Mouse (Mus musculus): ENCODE measurements around the gene Kiss1. TPM values are rescaled to one million over a fixed set of nuclear protein-coding genes. Genes with fewer than 3 reads are reported as not detected.

The Kiss1 gene
- polyA plus RNA-seq, 1 experiment = not detected

DNA sequence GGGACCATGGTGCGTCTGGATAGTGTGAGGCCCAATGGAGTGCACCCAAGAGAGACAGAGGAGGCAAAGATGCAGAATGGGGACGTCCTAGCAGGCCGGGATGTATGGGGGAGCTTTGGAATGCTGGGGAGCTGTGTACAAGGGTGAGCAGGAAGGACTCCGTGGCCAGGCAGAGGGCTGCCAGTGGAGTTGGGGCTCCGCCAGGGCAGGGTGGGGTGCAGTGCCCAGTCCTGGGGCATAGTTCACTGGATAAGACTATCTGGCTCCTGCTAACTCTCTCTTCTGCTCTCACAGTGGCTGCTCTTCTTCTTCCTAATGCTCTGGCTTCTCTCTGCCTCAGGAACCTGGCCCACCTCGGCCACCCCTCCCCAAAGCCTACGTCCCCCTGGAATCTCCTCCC lies 35.8 kb upstream of the Kiss1 start:
- H3K27me3 ChIP-seq (ENCODE audit: control insufficient read depth, insufficient read depth, low read length) = no peaks in the 10 kb centered on the region
- TF ChIP-seq CTCF (IDR thresholded peaks at IDR 0.05; ENCODE audit: extremely low read depth, insufficient read length, insufficient replicate concordance, low read depth, low read length) (no peak), POLR2A (IDR thresholded peaks at IDR 0.05; ENCODE audit: low read depth, low read length) (no peak)
- peak overlapping the region; percentile 82 for H3K27ac ChIP-seq (ENCODE audit: insufficient read depth, low read depth, low read length)
- no peak overlapping the region for H3K4me3 ChIP-seq (ENCODE audit: low read depth, low read length)
- peaks cover 24% of the 10 kb centered on the region; the same call in 1 of the 2 replicates for H3K4me1 ChIP-seq (ENCODE audit: control insufficient read depth, insufficient read depth, insufficient read length, low read length)
- peaks cover 63% of the 10 kb centered on the region for H3K36me3 ChIP-seq (ENCODE audit: control insufficient read depth, insufficient read depth, low read length)
- WGBS = 36% methylated on average over 7 of the region's 7 CpGs

DNA sequence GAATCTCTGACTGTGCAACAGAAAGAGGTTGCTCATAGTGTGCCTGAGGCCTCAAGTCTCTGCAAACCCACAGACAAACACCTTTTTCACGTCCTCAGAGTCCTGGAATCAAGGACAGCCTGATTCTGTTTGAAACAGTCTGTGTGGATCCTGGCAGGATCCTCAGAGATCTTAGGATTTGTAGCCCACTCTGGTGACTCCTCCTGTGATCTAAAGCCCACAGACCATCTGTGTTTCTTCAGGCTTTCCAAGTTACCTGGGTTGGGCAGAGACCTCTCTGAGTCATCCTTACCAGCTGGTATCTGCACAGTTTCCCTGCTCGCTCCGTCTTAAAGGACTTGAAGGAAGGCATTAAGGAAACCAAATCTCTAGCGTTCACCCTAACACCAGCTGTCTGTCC lies 34.6 kb upstream of the Kiss1 start:
- H3K4me1 ChIP-seq (ENCODE audit: control insufficient read depth, insufficient read depth, insufficient read length, low read length) = peaks cover 24% of the 10 kb centered on the region; the same call in 1 of the 2 replicates
- H3K27ac ChIP-seq (ENCODE audit: insufficient read depth, low read depth, low read length) = peak overlapping the region; percentile 10; the same call in 1 of the 2 replicates
- no peaks in the 10 kb centered on the region for H3K27me3 ChIP-seq (ENCODE audit: control insufficient read depth, insufficient read depth, low read length)
- WGBS = 86% methylated on average over 4 of the region's 4 CpGs
- peaks cover 59% of the 10 kb centered on the region for H3K36me3 ChIP-seq (ENCODE audit: control insufficient read depth, insufficient read depth, low read length)
- no peak overlapping the region for H3K4me3 ChIP-seq (ENCODE audit: low read depth, low read length)
- no peak for TF ChIP-seq CTCF (IDR thresholded peaks at IDR 0.05; ENCODE audit: extremely low read depth, insufficient read length, insufficient replicate concordance, low read depth, low read length)
- no peak for TF ChIP-seq POLR2A (IDR thresholded peaks at IDR 0.05; ENCODE audit: low read depth, low read length)

GRCm38 (mm10) chr1:133287880-133288279 lies 33.8 kb upstream of the Kiss1 start:
- 61% methylated on average over 12 of the region's 12 CpGs for WGBS
- Histone ChIP-seq H3K4me1 (ENCODE audit: control insufficient read depth, insufficient read depth, insufficient read length, low read length) (peaks cover 24% of the 10 kb centered on the region; the same call in 1 of the 2 replicates), H3K27me3 (ENCODE audit: control insufficient read depth, insufficient read depth, low read length) (no peaks in the 10 kb centered on the region), H3K27ac (ENCODE audit: insufficient read depth, low read depth, low read length) (peak overlapping the region; percentile 41; the same call in 1 of the 2 replicates), H3K36me3 (ENCODE audit: control insufficient read depth, insufficient read depth, low read length) (peaks cover 56% of the 10 kb centered on the region), H3K4me3 (ENCODE audit: low read depth, low read length) (no peak overlapping the region)
- no peak for TF ChIP-seq CTCF (IDR thresholded peaks at IDR 0.05; ENCODE audit: extremely low read depth, insufficient read length, insufficient replicate concordance, low read depth, low read length)
- TF ChIP-seq POLR2A (IDR thresholded peaks at IDR 0.05; ENCODE audit: low read depth, low read length) = no peak

- TF ChIP-seq POLR2A (IDR thresholded peaks at IDR 0.05; ENCODE audit: low read depth, low read length) (no peak), CTCF (IDR thresholded peaks at IDR 0.05; ENCODE audit: extremely low read depth, insufficient read length, insufficient replicate concordance, low read depth, low read length) (no peak)
- Histone ChIP-seq H3K4me1 (ENCODE audit: control insufficient read depth, insufficient read depth, insufficient read length, low read length) (peaks cover 25% of the 10 kb centered on the region), H3K27me3 (ENCODE audit: control insufficient read depth, insufficient read depth, low read length) (no peaks in the 10 kb centered on the region), H3K4me3 (ENCODE audit: low read depth, low read length) (no peak overlapping the region), H3K36me3 (ENCODE audit: control insufficient read depth, insufficient read depth, low read length) (peaks cover 63% of the 10 kb centered on the region), H3K27ac (ENCODE audit: insufficient read depth, low read depth, low read length) (no peak overlapping the region)
- 93% methylated on average over 6 of the region's 6 CpGs for WGBS
Measured at GRCm38 (mm10) chr1:133291888-133292287, 29.8 kb upstream of the Kiss1 start.

- no peaks in the 10 kb centered on the region for H3K27me3 ChIP-seq (ENCODE audit: control insufficient read depth, insufficient read depth, low read length)
- no peak overlapping the region for H3K4me3 ChIP-seq (ENCODE audit: low read depth, low read length)
- TF ChIP-seq POLR2A (IDR thresholded peaks at IDR 0.05; ENCODE audit: low read depth, low read length) (no peak), CTCF (IDR thresholded peaks at IDR 0.05; ENCODE audit: extremely low read depth, insufficient read length, insufficient replicate concordance, low read depth, low read length) (no peak)
- H3K4me1 ChIP-seq (ENCODE audit: control insufficient read depth, insufficient read depth, insufficient read length, low read length) = peaks cover 22% of the 10 kb centered on the region
- H3K36me3 ChIP-seq (ENCODE audit: control insufficient read depth, insufficient read depth, low read length) = peaks cover 60% of the 10 kb centered on the region
- H3K27ac ChIP-seq (ENCODE audit: insufficient read depth, low read depth, low read length) = no peak overlapping the region
Measured at GRCm38 (mm10) chr1:133292608-133293007, 29.1 kb upstream of the Kiss1 start.

DNA sequence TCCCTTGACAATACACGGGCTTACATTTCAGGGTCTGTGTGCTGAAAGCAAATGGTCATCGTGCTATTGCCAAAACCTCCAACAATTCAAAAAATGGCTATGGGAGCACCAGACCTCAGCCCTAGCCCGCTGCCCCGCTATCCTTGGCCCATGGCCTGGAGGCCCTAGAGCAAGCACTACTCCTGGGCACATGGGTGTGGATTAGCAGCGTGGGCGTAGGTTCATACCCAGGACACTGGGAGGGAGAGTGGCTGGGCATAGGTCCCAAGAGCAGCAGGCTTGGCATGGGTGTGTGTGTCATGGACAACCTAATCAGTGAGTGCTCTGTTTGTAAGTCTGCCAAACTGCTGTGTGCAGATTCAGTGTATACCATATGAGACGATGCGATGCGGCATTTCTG lies 25.3 kb upstream of the Kiss1 start:
- TF ChIP-seq CTCF (IDR thresholded peaks at IDR 0.05; ENCODE audit: extremely low read depth, insufficient read length, insufficient replicate concordance, low read depth, low read length) = no peak
- TF ChIP-seq POLR2A (IDR thresholded peaks at IDR 0.05; ENCODE audit: low read depth, low read length) = no peak
- Histone ChIP-seq H3K4me1 (ENCODE audit: control insufficient read depth, insufficient read depth, insufficient read length, low read length) (peaks cover 20% of the 10 kb centered on the region), H3K36me3 (ENCODE audit: control insufficient read depth, insufficient read depth, low read length) (peaks cover 65% of the 10 kb centered on the region), H3K4me3 (ENCODE audit: low read depth, low read length) (no peak overlapping the region), H3K27ac (ENCODE audit: insufficient read depth, low read depth, low read length) (peak overlapping the region; percentile 8; the same call in 1 of the 2 replicates), H3K27me3 (ENCODE audit: control insufficient read depth, insufficient read depth, low read length) (no peaks in the 10 kb centered on the region)
- 53% methylated on average over 9 of the region's 9 CpGs for WGBS

- whole genome bisulfite sequencing = 85% methylated on average over 14 of the region's 14 CpGs
- Histone ChIP-seq H3K4me3 (ENCODE audit: low read depth, low read length) (no peak overlapping the region), H3K27ac (ENCODE audit: insufficient read depth, low read depth, low read length) (no peak overlapping the region), H3K36me3 (ENCODE audit: control insufficient read depth, insufficient read depth, low read length) (peaks cover 55% of the 10 kb centered on the region), H3K4me1 (ENCODE audit: control insufficient read depth, insufficient read depth, insufficient read length, low read length) (peaks cover 20% of the 10 kb centered on the region), H3K27me3 (ENCODE audit: control insufficient read depth, insufficient read depth, low read length) (no peaks in the 10 kb centered on the region)
- TF ChIP-seq CTCF (IDR thresholded peaks at IDR 0.05; ENCODE audit: extremely low read depth, insufficient read length, insufficient replicate concordance, low read depth, low read length) (no peak), POLR2A (IDR thresholded peaks at IDR 0.05; ENCODE audit: low read depth, low read length) (no peak)
Measured at GRCm38 (mm10) chr1:133298816-133299215, 22.9 kb upstream of the Kiss1 start.
